In genomic region chr5:138262582-138263240, GRCm38 (mm10) we compare ENCODE assay signal across 8 mouse cellular contexts. TPM values are rescaled to one million over a fixed set of nuclear protein-coding genes. Genes with fewer than 3 reads are reported as not detected.
A peak's percentile ranks its signal among the peaks of the same experiment; 100 is the strongest.
DNase-seq lines count a peak whose midpoint lies in the region; ATAC-seq and TF ChIP-seq lines count a peak whose summit lies in the region.

No protein-coding gene starts in this region.

- H3K4me2 ChIP-seq in liver, embryonic 11.5 days = peak overlapping the region; percentile 94

- H3K27me3 ChIP-seq in cerebellum, adult 2 months (ENCODE audit: control insufficient read depth, insufficient read depth, low read length) = no peaks in the 10 kb centered on the region
- no peaks in the 10 kb centered on the region for H3K27me3 ChIP-seq in testis, adult 2 months (ENCODE audit: control insufficient read depth, insufficient read depth, low read length)
- no peaks in the 10 kb centered on the region for H3K27me3 ChIP-seq in liver, embryonic 11.5 days (replicated peaks; ENCODE audit: control insufficient read depth, insufficient read depth, low read length)

- TF ChIP-seq CTCF in cerebellum, adult 2 months (IDR thresholded peaks at IDR 0.05; ENCODE audit: borderline replicate concordance, insufficient read depth, low read depth, low read length) = no peak
- no peak for TF ChIP-seq CTCF in testis, adult 2 months (IDR thresholded peaks at IDR 0.05; ENCODE audit: control insufficient read depth, insufficient read depth, insufficient replicate concordance, low read depth, low read length)

- no peak for DNase-seq in cerebellum, adult 2 months
- no peak for DNase-seq in cerebellum, postnatal 10 days
- no peak for DNase-seq in testis, postnatal 14 days (ENCODE audit: low spot score)
- DNase-seq in liver, embryonic 11.5 days (ENCODE audit: low spot score) = no peak
- DNase-seq in testis, postnatal 10 days (ENCODE audit: low spot score) = peak; percentile 41
- no peak for DNase-seq in adrenal gland, adult 8-10 months
- no peak for DNase-seq in natural killer cell, adult 2 months (ENCODE audit: low spot score in 2 of 2)

- no peak overlapping the region for H3K27ac ChIP-seq in cerebellum, adult 2 months (ENCODE audit: insufficient read depth, low read length)
- H3K27ac ChIP-seq in testis, adult 2 months (ENCODE audit: control insufficient read depth, insufficient read depth, low read depth, low read length) = no peak overlapping the region
- peak overlapping the region; percentile 90; the same call in 1 of the 2 replicates for H3K27ac ChIP-seq in liver, embryonic 11.5 days (ENCODE audit: low read depth, low read length)

- 0 out of 2 replicates have a peak, but pooled peaks have one; percentile 17 for TF ChIP-seq POLR2A in cerebellum, adult 2 months (IDR thresholded peaks at IDR 0.05; ENCODE audit: borderline replicate concordance, insufficient read depth, low read length)
- no peak for TF ChIP-seq POLR2A in testis, adult 2 months (IDR thresholded peaks at IDR 0.05; ENCODE audit: control insufficient read depth, low read depth, low read length)

- H3K4me1 ChIP-seq in cerebellum, adult 2 months (ENCODE audit: control insufficient read depth, insufficient read depth, low read length) = peaks cover 9% of the 10 kb centered on the region; the same call in 1 of the 2 replicates
- H3K4me1 ChIP-seq in testis, adult 2 months (ENCODE audit: control insufficient read depth, insufficient read depth, low read length) = peaks cover 8% of the 10 kb centered on the region
- peaks cover 50% of the 10 kb centered on the region for H3K4me1 ChIP-seq in liver, embryonic 11.5 days (replicated peaks; ENCODE audit: control insufficient read depth, insufficient read depth, low read length)

- peaks cover 3% of the 10 kb centered on the region for H3K36me3 ChIP-seq in testis, adult 2 months (ENCODE audit: control insufficient read depth, insufficient read depth, low read length)
- peaks cover 21% of the 10 kb centered on the region for H3K36me3 ChIP-seq in liver, embryonic 11.5 days (ENCODE audit: control insufficient read depth, insufficient read depth, low read length)

- ATAC-seq in liver, embryonic 11.5 days (replicated peaks; ENCODE audit: low FRiP score) = no peak

- H3K9me3 ChIP-seq in liver, embryonic 11.5 days (ENCODE audit: control insufficient read depth, low read length) = no peaks in the 10 kb centered on the region

- WGBS in cerebellum, adult 2 months = 48% methylated on average over 18 of the region's 18 CpGs
- WGBS in liver, embryonic 11.5 days = 49% methylated on average over 18 of the region's 18 CpGs

- peak overlapping the region; percentile 97 for H3K9ac ChIP-seq in liver, embryonic 11.5 days (ENCODE audit: low read depth, low read length)

- peak overlapping the region; percentile 78 for H3K4me3 ChIP-seq in cerebellum, adult 2 months (replicated peaks; ENCODE audit: insufficient read depth, low read depth, low read length)
- H3K4me3 ChIP-seq in testis, adult 2 months (ENCODE audit: control insufficient read depth, low read depth, low read length) = peak overlapping the region; percentile 95
- H3K4me3 ChIP-seq in liver, embryonic 11.5 days (ENCODE audit: low read depth, low read length) = peak overlapping the region; percentile 97

RNA-seq across cellular contexts. Expression of gene BC037034, which starts 1.1 kb away (rescaled TPM):
- 90.1 and 92.0 TPM in 2 replicates for polyA plus RNA-seq in cerebellum, adult 2 months (2012; rRNA removed)
- polyA plus RNA-seq in testis, adult 2 months (2012; rRNA removed) = 60.7 and 63.1 TPM in 2 replicates
- polyA plus RNA-seq in liver, embryonic 11.5 days (2014; fragmentation: Nextera tagmentation; extraction: Ambion mirVana) = 6.8 and 7.2 TPM in 2 replicates
- 10 to 100 TPM; 22.7 to 48.4 (median 37.4) TPM for total RNA-seq in adrenal gland, adult 8-10 months (2022)

RNA-seq across cellular contexts. Expression of gene Lamtor4, which starts 7.4 kb away (rescaled TPM):
- polyA plus RNA-seq in cerebellum, adult 2 months (2012; rRNA removed) = 168 and 176 TPM in 2 replicates
- polyA plus RNA-seq in testis, adult 2 months (2012; rRNA removed) = 23.2 and 28.3 TPM in 2 replicates
- polyA plus RNA-seq in liver, embryonic 11.5 days (2014; fragmentation: Nextera tagmentation; extraction: Ambion mirVana) = 40.3 and 49.2 TPM in 2 replicates
- 100 to 1,000 TPM in 2 of 4 experiments, 10 to 100 TPM in 2; 86.5 to 106 (median 99.5) TPM for total RNA-seq in adrenal gland, adult 8-10 months (2022)

RNA-seq across cellular contexts. Expression of gene Gal3st4, which starts 9.9 kb away (rescaled TPM):
- 1.5 and 2.0 TPM in 2 replicates for polyA plus RNA-seq in cerebellum, adult 2 months (2012; rRNA removed)
- polyA plus RNA-seq in testis, adult 2 months (2012; rRNA removed) = 0.10 TPM in 2 replicates
- polyA plus RNA-seq in liver, embryonic 11.5 days (2014; fragmentation: Nextera tagmentation; extraction: Ambion mirVana) = 0.60 and 0.96 TPM in 2 replicates
- total RNA-seq in adrenal gland, adult 8-10 months (2022) = under 1 TPM in 2 of 4 experiments, not detected in 2; 0.17 to 0.38 TPM

RNA-seq across cellular contexts. Expression of gene Gm43720, which starts 17.0 kb away (rescaled TPM):
- polyA plus RNA-seq in cerebellum, adult 2 months (2012; rRNA removed) = 0.03 and 0.05 TPM in 2 replicates
- polyA plus RNA-seq in testis, adult 2 months (2012; rRNA removed) = not detected in 2 replicates
- 0.05 and 0.12 TPM in 2 replicates for polyA plus RNA-seq in liver, embryonic 11.5 days (2014; fragmentation: Nextera tagmentation; extraction: Ambion mirVana)
- not detected for total RNA-seq in adrenal gland, adult 8-10 months (2022)

RNA-seq across cellular contexts. Expression of gene Gpc2, which starts 17.1 kb away (rescaled TPM):
- polyA plus RNA-seq in cerebellum, adult 2 months (2012; rRNA removed) = 4.6 and 4.7 TPM in 2 replicates
- polyA plus RNA-seq in testis, adult 2 months (2012; rRNA removed) = 18.6 and 22.7 TPM in 2 replicates
- 1.9 and 2.7 TPM in 2 replicates for polyA plus RNA-seq in liver, embryonic 11.5 days (2014; fragmentation: Nextera tagmentation; extraction: Ambion mirVana)
- total RNA-seq in adrenal gland, adult 8-10 months (2022) = 1 to 10 TPM in 2 of 4 experiments, under 1 TPM in 2; 0.38 to 1.3 (median 0.97) TPM
